Mouse (Mus musculus) hindbrain, embryonic 15.5 days (tissue): ENCODE measurements around the gene Ubfd1. TPM values are rescaled to one million over a fixed set of nuclear protein-coding genes. Genes with fewer than 3 reads are reported as not detected.
"Not testable (repeated sequence)": the region's sequence is repeated elsewhere in the genome, so short reads cannot be mapped to it uniquely, and the experiment has no call there.

Experiments
- ATAC-seq: fragments of 200-750 bp; cut with Nextera tagmentation; 2 replicates; pipeline ENCODE4 v1.8.0; 2017; ENCODE audit warnings: low read depth, moderate number of reproducible peaks, moderate TSS enrichment; ENCODE audit not compliant: low FRiP score
- H3K27ac ChIP-seq: fragments of 300-500 bp; sonication (generic); replicated peaks from 2 replicates; pipeline ENCODE4 v1.5.1; 2015; ENCODE audit warnings: mild to moderate bottlenecking, inconsistent platforms
- H3K27me3 ChIP-seq: fragments of 300-500 bp; sonication (generic); 2 replicates; pipeline ENCODE4 v1.6.1; 2015; ENCODE audit warnings: control low read depth, inconsistent platforms
- H3K36me3 ChIP-seq: fragments of 300-500 bp; sonication (generic); 2 replicates; pipeline ENCODE4 v1.6.1; 2015; ENCODE audit warnings: control low read depth, inconsistent platforms
- H3K4me1 ChIP-seq: fragments of 300-500 bp; sonication (generic); replicated peaks from 2 replicates; pipeline ENCODE4 v1.6.1; 2015; ENCODE audit warnings: control low read depth, inconsistent platforms
- H3K4me2 ChIP-seq: fragments of 300-500 bp; sonication (generic); 2 replicates; pipeline ENCODE4 v1.6.1; 2015; ENCODE audit warnings: moderate library complexity, mild to moderate bottlenecking, inconsistent platforms
- H3K4me3 ChIP-seq: fragments of 300-500 bp; sonication (generic); 2 replicates; pipeline ENCODE4 v1.5.1; 2015; ENCODE audit warnings: mild to moderate bottlenecking, inconsistent platforms
- H3K9ac ChIP-seq: fragments of 300-500 bp; sonication (generic); 2 replicates; pipeline ENCODE4 v1.6.1; 2015; ENCODE audit warnings: inconsistent platforms
- H3K9me3 ChIP-seq: fragments of 300-500 bp; sonication (generic); 2 replicates; pipeline ENCODE4 v1.6.1; 2016; ENCODE audit warnings: control low read depth, inconsistent platforms
- WGBS: fragments of 180-500 bp; shearing (Covaris S2); methylation state at CpG from one replicate; pipeline ENCODE4 v1.1.7; 2015; 5-methylcytosine and 5-hydroxymethylcytosine counted together
- polyA plus RNA-seq: library from polyadenylated mRNA; unstranded; fragments of >200 nt; fragmentation: Nextera tagmentation; extraction: Ambion mirVana; gene quantifications from 2 replicates; pipeline ENCODE4 v1.2.1, GENCODE M21; 2015

Ubfd1 gene
- polyA plus RNA-seq, 1 experiment from 2014 or later = 82.7 TPM

GRCm38 (mm10) chr7:122094564-122095330, 27.8 kb downstream of the Ubfd1 start:
- Histone ChIP-seq H3K36me3 (peaks cover 70% of the 10 kb centered on the region), H3K4me2 (no peak overlapping the region), H3K9me3 (no peaks in the 10 kb centered on the region), H3K27ac (no peak overlapping the region), H3K9ac (no peak overlapping the region), H3K4me3 (no peak overlapping the region), H3K4me1 (peaks cover 8% of the 10 kb centered on the region), H3K27me3 (no peaks in the 10 kb centered on the region)
- WGBS = 99% methylated on average over 2 of the region's 2 CpGs
- ATAC-seq = no peak

GRCm38 (mm10) chr7:122098009-122098408, 31.0 kb downstream of the Ubfd1 start:
- no peak overlapping the region for H3K27ac ChIP-seq
- H3K4me3 ChIP-seq = no peak overlapping the region
- peaks cover 41% of the 10 kb centered on the region for H3K36me3 ChIP-seq
- 96% methylated on average over 3 of the region's 3 CpGs for WGBS
- H3K4me2 ChIP-seq = no peak overlapping the region
- H3K4me1 ChIP-seq = peaks cover 26% of the 10 kb centered on the region
- no peak for ATAC-seq
- no peaks in the 10 kb centered on the region for H3K27me3 ChIP-seq
- H3K9me3 ChIP-seq = no peaks in the 10 kb centered on the region
- no peak overlapping the region for H3K9ac ChIP-seq

GRCm38 (mm10) chr7:122099222-122099621, 32.2 kb downstream of the Ubfd1 start:
- WGBS = 56% methylated on average over 4 of the region's 4 CpGs
- H3K27ac ChIP-seq = no peak overlapping the region
- peaks cover 33% of the 10 kb centered on the region for H3K36me3 ChIP-seq
- no peak for ATAC-seq
- no peaks in the 10 kb centered on the region for H3K27me3 ChIP-seq
- peaks cover 26% of the 10 kb centered on the region for H3K4me1 ChIP-seq
- no peak overlapping the region for H3K9ac ChIP-seq
- H3K4me2 ChIP-seq = no peak overlapping the region
- no peaks in the 10 kb centered on the region for H3K9me3 ChIP-seq
- no peak overlapping the region for H3K4me3 ChIP-seq

- H3K27me3 ChIP-seq, H3K9me3 ChIP-seq: not testable (repeated sequence)
- Histone ChIP-seq H3K9ac (peak overlapping the region; percentile 87), H3K4me3 (peak overlapping the region; percentile 75), H3K4me2 (peak overlapping the region; percentile 85), H3K36me3 (peaks cover 14% of the 10 kb centered on the region), H3K27ac (peak overlapping the region; percentile 77), H3K4me1 (peaks cover 26% of the 10 kb centered on the region)
- ATAC-seq = peak; percentile 82
- 9% methylated on average over 25 of the region's 28 CpGs for WGBS
Observed at GRCm38 (mm10) chr7:122101014-122101746, 34.2 kb downstream of the Ubfd1 start.

GRCm38 (mm10) chr7:122101747-122102244, 34.8 kb downstream of the Ubfd1 start, which contains the start of gene Ndufab1:
Ndufab1 (minus strand) TSS chr7:122101886.
- WGBS = under 1% methylated on average over 32 of the region's 43 CpGs
- peaks cover 10% of the 10 kb centered on the region for H3K36me3 ChIP-seq

GRCm38 (mm10) chr7:122108206-122108605, 41.2 kb downstream of the Ubfd1 start:
- H3K9ac ChIP-seq = no peak overlapping the region
- H3K4me2 ChIP-seq = no peak overlapping the region
- peaks cover 8% of the 10 kb centered on the region; the same call in 1 of the 2 replicates for H3K36me3 ChIP-seq
- no peaks in the 10 kb centered on the region for H3K4me1 ChIP-seq
- H3K4me3 ChIP-seq = no peak overlapping the region
- H3K27ac ChIP-seq = no peak overlapping the region
- no peaks in the 10 kb centered on the region for H3K27me3 ChIP-seq
- H3K9me3 ChIP-seq = no peaks in the 10 kb centered on the region
- no peak for ATAC-seq
- WGBS = 95% methylated on average over 6 of the region's 6 CpGs

More at GRCm38 (mm10) chr7:122101747-122102244, 34.8 kb downstream of the Ubfd1 start, which contains the start of gene Ndufab1:
- Histone ChIP-seq H3K4me1 (peaks cover 26% of the 10 kb centered on the region), H3K4me2 (peak within 1 kb of the TSS; percentile 85), H3K9me3 (no peaks in the 10 kb centered on the region), H3K4me3 (peak within 1 kb of the TSS; percentile 75), H3K27ac (peak within 1 kb of the TSS; percentile 81), H3K27me3 (no peaks in the 10 kb centered on the region), H3K9ac (peak within 1 kb of the TSS; percentile 87)
- peak; percentile 98 for ATAC-seq

- Histone ChIP-seq H3K27ac (no peak overlapping the region), H3K4me3 (no peak overlapping the region), H3K9ac (no peak overlapping the region), H3K4me2 (no peak overlapping the region), H3K27me3 (no peaks in the 10 kb centered on the region), H3K36me3 (peaks cover 2% of the 10 kb centered on the region; the same call in 1 of the 2 replicates), H3K9me3 (no peaks in the 10 kb centered on the region), H3K4me1 (no peaks in the 10 kb centered on the region)
- ATAC-seq = no peak
- WGBS = 91% methylated on average over 4 of the region's 4 CpGs
Observed at GRCm38 (mm10) chr7:122123518-122123917, 56.5 kb downstream of the Ubfd1 start.

- Histone ChIP-seq H3K27me3 (no peaks in the 10 kb centered on the region), H3K4me2 (no peak overlapping the region), H3K9ac (no peak overlapping the region), H3K4me3 (no peak overlapping the region), H3K4me1 (no peaks in the 10 kb centered on the region), H3K9me3 (no peaks in the 10 kb centered on the region), H3K27ac (no peak overlapping the region), H3K36me3 (peaks cover 2% of the 10 kb centered on the region; the same call in 1 of the 2 replicates)
- ATAC-seq = no peak
- 80% methylated on average over 8 of the region's 8 CpGs for WGBS
Observed at GRCm38 (mm10) chr7:122125636-122126035, 58.7 kb downstream of the Ubfd1 start.

GRCm38 (mm10) chr7:122126946-122127345, 60.0 kb downstream of the Ubfd1 start:
- H3K4me1 ChIP-seq = no peaks in the 10 kb centered on the region
- H3K4me3 ChIP-seq = no peak overlapping the region
- H3K27me3 ChIP-seq = no peaks in the 10 kb centered on the region
- no peak overlapping the region for H3K27ac ChIP-seq
- no peaks in the 10 kb centered on the region for H3K9me3 ChIP-seq
- no peak overlapping the region for H3K9ac ChIP-seq
- H3K36me3 ChIP-seq = peaks cover 2% of the 10 kb centered on the region; the same call in 1 of the 2 replicates
- no peak for ATAC-seq
- WGBS = 95% methylated on average over 11 of the region's 11 CpGs
- H3K4me2 ChIP-seq = no peak overlapping the region

Other genes starting within 250 kb of the Ubfd1 start
- 0.12 and 0.28 TPM in 2 replicates for gene Scnn1b, start 202.1 kb upstream of the Ubfd1 start, polyA plus RNA-seq
- 26.8 and 29.8 TPM in 2 replicates for gene Cog7, start 85.5 kb upstream of the Ubfd1 start, polyA plus RNA-seq
- 51.8 and 51.9 TPM in 2 replicates for gene Gga2, start 46.0 kb upstream of the Ubfd1 start, polyA plus RNA-seq
- 9.8 and 10.7 TPM in 2 replicates for gene Ears2, start 88 bp downstream of the Ubfd1 start, polyA plus RNA-seq
- gene Ndufab1, start 34.7 kb downstream of the Ubfd1 start, polyA plus RNA-seq = 668 and 708 TPM in 2 replicates
- 5.4 and 6.1 TPM in 2 replicates for gene Palb2, start 65.8 kb downstream of the Ubfd1 start, polyA plus RNA-seq
- gene Dctn5, start 65.9 kb downstream of the Ubfd1 start, polyA plus RNA-seq = 154 and 157 TPM in 2 replicates
- 21.8 and 28.9 TPM in 2 replicates for gene Plk1, start 92.3 kb downstream of the Ubfd1 start, polyA plus RNA-seq
- gene Ern2, start 119.0 kb downstream of the Ubfd1 start, polyA plus RNA-seq = 1.1 and 1.3 TPM in 2 replicates
- gene Chp2, start 152.3 kb downstream of the Ubfd1 start, polyA plus RNA-seq = 1.2 and 1.3 TPM in 2 replicates
- 117 and 119 TPM in 2 replicates for gene Prkcb, start 221.6 kb downstream of the Ubfd1 start, polyA plus RNA-seq